Mouse (Mus musculus) adrenal gland, adult 8-10 months (tissue): ENCODE data around the gene Drosha. TPM values are rescaled to one million over a fixed set of nuclear protein-coding genes. Genes with fewer than 3 reads are reported as not detected.

ENCODE experiments used
- DNase-seq: peaks from one replicate; pipeline ENCODE4 v3.0.0; 2022
- total RNA-seq, 4 experiments: library from RNA; stranded (reverse); gene quantifications; 2 replicates each; pipeline ENCODE4 v1.2.4; 2022

Gene Drosha
- total RNA-seq, 4 experiments from 2014 or later = 32.0 to 40.5 (median 38.7) TPM

DNA sequence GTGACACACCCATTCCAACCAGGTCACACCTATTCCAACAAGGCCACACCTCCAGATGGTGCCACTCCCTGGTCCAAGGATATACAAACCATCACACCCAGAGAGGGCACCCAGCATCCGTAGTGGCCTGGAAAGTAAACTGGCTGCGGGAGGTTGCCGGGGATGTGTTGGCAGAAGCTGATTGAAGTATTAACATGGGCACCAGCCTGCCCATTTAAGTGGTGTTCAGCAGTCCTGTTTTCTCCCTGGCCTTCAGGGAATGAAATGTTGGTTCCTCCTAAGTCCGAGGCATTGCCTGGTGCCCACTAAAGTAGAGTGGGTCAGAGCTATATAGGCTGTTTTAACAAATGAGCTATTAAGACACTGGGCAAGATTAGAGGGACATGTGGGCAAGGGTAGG, 8.0 kb downstream of the Drosha start:
- DNase-seq = no peak

DNA sequence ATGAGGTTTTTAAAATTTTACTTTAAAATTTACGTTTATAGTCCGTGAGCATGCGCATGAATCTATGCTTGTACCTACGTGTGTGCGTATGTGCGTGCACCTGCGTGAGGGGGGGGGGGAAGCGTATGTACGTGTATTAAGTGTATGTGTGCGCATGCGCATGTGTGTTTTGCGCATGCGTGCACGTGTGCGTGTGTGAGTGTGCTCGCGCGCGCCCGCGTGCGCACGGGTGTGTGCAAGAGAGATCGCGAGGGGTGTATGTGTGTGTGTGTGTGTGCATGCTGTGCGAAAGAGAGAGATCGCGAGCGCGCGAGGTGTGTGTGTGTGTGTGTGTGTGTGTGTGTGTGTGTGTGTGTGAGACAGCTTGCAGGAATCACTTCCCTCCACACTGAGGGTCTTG, 8.8 kb downstream of the Drosha start:
- DNase-seq = no peak

DNA sequence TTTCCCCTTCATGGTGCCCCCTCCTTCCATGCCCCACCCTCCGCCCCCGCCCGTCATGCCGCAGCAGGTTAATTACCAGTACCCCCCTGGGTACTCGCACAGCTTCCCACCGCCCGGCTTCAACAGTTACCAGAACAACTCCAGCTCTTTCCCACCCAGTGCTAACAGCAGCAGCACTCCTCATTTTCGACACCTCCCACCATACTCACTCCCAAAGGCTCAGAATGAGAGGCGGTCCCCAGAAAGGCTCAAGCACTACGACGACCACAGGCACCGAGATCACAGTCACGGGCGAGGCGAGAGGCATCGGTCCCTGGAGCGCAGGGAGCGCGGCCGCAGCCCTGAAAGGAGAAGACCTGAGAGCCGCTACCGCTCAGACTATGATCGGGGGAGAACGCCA, 9.6 kb downstream of the Drosha start:
- no peak for DNase-seq

DNA sequence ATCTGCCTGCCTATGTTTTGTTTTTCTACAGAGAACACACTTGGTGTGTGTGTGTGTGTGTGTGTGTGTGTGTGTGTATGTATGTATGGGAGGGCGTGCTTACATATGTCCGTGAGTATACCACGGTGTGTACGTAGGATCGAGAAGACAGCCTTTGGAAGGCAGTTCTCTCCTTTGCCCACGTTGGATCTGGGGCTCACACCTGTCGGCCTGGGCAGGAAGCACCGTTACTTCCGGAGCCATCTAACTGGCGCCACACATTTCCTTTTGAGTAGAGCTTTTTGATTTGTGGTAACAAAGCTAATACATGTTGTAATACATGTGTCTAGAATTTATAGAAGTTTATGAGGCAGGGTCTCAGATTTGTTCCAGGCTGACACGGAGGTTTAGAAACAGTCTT, 16.1 kb downstream of the Drosha start:
- DNase-seq = no peak

DNA sequence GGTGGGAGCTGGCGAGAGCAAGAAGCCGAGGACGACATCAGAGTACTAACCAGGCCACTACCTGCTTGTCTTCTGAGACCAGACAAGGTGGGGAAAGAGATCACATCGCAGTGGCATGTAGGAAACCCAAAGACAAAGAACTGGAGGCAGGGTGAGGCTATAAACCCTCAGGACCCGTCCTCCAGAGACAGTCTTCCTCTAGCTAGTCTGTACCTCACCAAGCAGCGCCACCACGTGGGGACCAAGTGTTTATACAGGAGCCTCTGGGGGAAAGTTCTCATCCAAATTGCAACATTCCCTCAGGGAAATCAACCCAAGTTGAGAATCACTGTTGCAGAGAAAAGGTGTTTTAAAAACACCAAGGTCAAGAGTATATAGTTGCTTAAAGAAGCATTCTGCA, 18.2 kb downstream of the Drosha start:
- DNase-seq = no peak

DNA sequence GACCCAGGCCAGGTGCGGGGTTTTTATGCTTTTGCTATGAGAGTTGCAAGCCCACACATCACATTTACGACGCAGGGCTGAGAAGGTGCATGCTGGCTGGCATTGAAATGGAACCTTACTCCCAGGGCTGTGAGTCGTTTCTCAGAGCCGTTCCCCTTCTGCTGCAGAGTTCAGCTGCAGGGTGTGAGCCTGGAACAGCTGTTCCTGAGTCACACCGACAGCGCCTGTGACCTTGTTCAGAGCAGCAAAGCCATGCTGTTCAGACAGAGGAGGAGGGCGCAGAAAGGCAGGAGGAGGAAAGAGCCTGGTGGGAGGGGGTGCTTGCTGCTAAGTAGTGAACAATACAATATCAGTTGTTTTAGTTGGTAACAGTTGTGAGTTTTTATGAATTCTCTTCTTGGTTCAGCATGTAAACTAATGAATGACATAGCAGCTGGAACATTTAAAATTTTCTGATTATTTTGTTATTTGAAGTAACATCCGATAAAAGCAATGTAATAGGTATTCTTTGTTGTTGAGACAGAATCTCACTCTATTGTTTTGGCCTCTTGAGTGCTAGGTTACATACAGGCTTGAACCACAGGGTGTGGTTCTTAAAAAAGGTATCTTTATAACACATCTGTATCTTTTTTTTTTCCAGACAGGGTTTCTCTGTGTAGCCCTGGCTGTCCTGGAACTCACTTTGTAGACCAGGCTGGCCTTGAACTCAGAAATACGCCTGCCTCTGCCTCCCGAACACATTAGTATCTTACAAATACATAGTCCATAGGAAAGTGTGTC, 23.8 kb downstream of the Drosha start:
- DNase-seq = no peak

DNA sequence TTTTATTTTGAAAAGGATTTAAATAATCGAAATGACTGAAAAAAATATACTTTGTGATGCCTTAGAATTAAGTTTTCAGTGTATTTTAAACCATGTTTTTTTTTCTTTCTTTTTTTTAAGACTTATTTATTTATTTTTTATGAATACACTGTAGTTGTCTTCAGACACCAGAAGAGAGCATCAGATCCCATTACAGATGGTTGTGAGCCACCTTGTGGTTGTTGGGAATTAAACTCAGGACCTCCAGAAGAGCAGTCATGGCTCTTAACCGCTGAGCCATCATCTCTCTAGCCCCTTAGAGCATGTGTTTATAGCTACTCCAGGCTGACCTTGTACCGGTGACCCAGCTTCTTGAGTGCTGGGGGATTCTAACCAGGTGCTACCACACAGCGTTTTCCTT, 24.8 kb downstream of the Drosha start:
- DNase-seq = no peak

DNA sequence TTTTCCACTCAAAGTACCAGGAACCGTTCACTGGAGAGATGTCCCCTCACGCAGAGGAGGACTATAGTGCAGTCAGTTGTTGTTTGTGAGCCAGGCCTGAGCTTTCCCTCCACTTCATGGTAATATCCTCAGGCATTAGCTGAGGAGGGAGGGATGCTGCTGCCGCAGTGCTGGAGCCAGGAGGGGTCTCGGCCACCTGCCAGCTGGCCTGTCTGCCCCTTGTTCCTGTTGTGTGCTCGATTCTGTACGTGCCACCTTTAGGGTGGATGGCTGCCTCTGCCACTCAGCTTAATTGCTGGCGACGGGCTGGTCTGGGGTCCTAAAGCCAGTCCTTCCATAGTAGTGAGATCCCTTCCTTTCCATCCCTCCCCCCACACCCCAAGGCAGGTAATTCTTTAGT, 28.9 kb downstream of the Drosha start:
- no peak for DNase-seq

DNA sequence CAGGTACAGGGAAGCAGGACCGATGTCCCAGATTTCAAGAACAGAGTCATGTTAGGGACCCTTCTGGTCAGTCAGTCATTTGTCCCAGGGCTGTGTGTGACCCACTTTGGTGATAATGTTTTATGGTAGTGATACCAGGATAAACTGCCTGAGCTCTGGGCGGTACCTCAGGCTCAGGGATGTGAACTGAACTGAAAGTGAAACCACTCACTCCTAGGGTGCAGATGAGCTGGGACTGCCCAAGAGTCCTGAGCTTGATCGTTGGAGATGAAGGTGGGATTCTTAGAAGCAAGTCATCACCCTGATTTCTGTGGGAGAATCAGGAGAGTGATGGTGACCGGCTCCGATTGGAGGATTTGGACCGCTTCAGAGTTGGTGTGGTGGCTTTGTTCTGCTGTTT, 32.2 kb downstream of the Drosha start:
- no peak for DNase-seq

DNA sequence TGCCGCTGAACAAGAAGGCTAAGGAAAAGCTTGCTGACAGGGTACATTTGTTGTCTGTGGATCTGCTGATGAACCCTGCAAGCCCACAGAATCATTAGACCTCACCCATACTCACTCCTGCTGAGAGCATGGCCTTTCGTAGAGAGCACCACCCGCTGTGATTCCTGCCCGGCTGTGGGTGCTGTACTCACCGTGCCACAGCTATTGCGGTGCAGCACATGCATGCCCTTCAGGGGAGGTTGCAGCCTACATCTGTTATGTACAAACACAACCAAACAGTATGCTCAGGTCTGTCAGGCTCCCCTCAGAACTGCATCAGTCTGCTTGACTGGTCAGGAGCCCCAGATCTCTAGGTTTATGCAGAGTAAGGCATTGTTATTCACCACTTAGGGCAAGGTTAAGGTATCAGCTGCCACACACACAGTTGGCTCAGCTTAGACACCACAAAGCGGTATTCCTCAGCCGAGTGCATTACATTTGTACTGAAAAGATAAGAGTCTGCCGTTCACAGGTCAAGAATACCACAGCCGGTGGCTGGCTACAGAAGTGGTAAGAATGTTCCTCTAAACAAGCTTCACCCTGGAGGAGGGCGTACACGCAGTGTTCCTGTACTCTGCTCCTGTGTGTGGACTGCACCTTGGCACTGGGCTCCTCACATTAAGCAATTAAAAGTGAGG, 33.4 kb downstream of the Drosha start:
- DNase-seq = no peak

DNA sequence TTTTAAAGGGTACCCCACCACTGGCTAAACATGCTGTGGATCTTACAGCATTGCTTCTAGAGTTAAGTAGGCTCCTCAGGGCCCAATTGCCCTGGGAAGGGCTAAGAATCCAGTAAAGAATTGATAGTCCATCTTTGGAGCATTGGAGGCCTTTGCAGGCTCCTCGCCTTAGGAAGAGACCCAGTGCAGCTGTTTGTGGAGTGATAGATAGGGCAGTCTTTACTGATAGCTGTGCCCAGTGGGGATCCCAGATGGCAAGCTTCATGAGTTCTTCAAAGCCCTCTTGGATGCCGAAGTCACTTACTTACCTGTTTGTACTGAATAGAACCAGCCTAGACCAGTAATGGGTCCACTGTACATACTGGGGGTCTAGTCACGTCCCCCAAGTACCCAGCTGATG, 34.0 kb downstream of the Drosha start:
- no peak for DNase-seq

DNA sequence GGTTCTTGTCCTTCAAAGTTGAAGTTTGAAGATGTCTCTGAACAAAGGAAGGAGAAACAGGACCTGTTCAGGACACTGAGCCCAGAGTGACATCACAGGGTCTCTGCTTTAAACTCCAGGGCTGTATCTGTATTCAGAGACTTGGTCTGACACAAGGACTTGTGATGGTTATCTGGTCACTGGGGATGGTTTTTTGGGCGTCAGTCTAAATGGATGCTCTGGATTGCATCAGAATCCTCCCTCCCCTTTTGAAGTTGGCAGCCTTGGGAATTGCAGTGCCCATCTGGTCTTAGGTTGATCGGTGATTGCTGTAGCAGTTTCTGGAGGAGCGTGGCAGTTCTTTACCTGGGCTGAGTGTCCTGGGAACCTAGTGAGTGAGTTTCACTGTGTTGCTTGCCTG, 37.4 kb downstream of the Drosha start:
- no peak for DNase-seq

DNA sequence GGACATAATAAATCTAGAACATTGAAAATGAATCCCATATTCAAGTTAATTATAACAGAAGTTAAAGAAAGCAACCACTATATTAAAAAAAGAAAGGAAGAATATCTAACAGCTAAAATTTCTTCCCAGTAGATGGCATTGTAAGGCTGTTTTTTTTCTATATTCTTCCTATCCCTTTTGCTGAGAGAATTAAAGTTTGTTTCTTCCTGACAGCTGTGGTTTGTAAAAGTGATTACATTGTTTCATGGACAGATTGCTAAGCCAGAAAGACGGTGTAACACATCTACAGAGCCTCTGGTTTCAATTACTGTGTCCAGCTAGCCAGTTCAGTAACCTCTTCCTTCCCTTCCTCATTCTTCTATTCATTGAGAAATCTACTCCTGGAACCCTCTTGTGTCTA, 39.1 kb downstream of the Drosha start:
- no peak for DNase-seq

DNA sequence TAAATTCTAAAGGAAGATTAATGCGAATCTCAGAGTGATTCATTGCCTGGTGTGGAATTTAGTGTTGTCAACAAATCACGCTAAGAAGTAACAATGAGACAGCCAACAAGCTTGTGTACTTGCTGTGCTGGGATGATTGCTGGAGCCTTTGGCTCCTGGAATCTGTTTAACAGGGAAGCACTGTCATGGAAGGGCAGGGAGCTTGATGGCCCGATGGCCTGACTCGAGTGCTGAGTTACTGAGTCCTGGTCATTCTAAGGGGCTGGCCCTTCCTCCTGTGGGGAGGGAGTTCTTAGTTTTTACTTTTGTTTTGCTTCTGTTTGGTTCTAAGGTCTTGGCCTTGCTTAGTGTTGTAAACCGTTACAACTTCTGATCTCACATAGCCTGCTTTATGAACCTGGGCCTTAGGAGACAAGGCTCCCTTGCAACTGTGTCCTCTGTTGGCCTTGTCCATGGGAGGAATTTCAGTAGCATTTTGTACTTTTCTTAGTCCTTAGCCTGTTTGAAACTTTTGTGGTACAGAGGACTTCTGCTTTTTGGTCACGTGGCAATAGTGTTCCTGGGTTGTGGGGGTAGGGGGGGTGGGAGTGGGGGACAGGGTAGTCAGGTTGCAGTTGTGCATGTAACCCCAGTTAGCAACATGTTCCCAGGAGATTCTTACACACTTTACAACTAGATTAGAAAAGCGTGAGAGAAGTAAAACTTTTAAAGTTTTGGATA, 41.1 kb downstream of the Drosha start:
- DNase-seq = no peak

DNA sequence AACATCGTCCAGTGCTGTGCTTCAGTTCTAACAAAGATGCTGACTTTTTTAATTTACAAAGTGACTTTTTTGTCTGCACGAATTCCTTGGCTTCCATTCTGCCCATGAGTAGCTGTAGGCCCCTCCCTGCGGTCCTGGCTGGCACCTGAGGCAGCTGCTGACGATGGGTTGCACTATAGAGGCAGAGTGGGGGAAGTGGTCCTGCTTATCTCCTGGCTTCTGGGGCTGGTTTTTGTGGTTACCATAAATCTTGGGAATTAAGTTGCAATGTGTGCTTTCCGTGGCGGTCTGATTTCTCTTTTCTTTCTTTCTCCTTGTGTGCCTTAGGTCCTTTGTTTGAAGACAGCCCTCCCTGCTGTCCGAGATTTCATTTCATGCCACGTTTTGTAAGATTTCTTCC, 42.7 kb downstream of the Drosha start:
- no peak for DNase-seq

DNA sequence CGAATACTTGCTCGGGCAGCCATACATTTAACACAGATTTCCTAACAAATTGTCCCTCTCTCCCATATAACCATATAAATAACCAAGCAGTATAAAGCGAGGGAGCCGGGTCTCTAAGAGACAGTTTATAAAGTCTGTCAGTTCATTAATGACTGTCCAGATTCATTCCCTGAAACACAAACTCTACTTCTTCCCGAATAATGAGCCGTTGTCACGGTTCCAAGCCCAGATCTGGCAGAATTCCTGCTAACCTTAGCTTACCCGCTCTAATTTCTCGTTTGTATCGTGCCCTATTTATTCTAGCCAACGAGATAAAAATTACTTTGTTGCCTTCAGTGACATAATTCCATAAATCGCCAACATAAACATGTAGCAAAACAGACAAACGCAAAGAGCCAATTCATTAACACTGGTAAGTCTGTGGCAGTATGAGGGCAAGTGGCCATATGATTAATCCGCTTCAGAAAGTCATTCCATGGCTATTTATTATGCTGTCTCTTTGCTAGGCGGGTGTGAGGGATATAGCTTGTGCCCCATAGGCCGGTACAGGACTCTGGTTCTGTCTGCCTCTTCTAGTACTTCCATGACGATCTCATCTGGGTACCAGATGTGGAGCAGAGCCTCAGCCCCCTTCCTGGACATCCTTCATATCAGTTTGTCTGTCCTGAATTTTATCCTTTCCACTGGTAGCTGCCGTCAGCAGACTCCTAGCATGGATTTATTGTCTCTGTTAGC, 51.0 kb downstream of the Drosha start:
- DNase-seq = no peak

DNA sequence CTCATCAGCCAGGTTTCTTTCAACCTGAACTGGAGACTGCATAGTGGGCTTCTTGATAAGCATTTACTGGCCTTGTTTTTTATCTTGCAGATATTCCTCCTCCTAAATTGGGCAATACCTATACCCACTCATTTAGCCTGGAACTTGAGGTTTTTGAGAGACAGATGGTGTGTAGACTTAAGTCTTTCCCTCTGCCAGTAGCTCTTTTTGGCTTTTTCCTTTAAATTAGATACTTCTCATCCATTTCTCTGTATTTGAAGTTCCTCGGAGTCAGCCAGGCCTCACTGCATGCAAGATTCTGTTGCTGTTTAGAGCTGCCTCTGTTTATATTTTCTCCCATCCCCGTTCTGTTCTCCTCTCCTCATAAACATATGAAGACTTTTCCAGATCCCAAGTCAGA, 51.7 kb downstream of the Drosha start:
- DNase-seq = no peak

DNA sequence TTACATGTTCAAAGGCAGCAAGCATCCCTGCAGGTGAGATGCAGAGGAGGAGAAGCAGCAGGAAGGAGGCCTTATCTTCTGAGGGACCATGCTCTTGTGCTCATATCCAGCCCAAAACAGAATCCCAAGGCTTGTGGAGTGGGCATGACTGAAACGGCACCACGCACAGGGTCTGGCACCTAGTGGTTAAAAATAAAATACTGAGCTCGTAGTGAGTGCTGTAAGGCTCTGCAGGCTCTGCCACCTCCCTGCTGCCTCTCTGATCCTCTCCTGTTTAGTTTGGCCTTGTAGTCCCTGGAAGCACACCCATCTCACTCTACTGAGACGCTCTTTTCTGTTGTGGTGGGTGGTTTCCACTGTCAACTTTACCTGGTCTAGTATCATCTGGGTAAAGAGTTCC, 52.3 kb downstream of the Drosha start:
- no peak for DNase-seq

DNA sequence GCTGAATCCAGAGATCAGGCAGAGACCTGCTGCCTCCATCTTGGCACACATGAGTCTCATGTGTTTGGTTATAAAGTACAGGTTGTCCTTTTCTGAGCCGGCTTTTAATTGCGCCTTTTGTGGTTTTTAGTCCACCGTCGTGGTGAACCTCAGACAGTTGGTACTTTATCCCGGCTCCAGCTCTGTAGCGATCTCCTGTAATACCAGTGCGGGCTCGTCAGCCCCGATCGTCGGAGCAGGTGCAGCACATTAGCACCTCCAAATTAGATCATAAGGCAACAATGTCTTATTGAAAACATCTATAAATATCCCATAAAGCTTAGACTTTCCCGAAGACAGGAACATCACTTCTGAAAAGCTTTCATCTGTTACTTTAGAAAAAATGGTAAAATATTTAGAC, 53.3 kb downstream of the Drosha start:
- no peak for DNase-seq

DNA sequence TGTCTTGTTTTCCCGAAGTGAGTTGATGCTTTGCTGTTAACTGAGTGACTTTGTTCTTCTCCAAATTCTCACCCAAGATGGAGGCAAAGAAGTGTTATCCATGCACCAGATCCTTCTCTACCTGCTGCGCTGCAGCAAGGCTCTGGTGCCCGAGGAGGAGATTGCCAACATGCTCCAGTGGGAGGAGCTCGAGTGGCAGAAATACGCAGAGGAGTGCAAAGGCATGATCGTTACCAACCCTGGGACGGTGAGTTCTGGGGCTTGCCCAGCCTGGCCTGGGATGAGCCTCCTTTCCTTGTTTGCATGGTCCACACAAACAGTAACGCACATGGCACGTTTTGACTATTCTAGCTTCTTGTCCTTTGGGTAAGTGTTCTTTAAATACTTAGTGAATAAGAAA, 54.0 kb downstream of the Drosha start:
- no peak for DNase-seq

DNA sequence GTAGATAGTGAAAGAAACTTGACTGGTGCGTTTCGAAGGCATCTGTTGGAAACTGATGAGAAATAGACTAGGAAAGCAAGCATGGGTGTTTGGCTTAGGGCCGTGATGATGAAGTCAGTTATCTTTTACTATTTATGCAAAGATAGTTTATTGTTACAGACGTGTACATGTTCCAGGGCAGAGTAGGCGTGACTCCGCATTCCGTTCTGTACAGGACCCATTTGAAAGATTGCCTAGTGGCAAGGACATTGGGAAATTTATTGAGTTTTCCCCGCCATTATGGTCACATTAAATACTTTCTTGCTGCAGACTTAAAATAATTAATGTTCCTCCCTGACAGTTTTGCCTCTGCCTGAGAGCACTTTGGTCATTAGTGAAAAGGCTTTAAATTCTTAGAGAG, 55.3 kb downstream of the Drosha start:
- no peak for DNase-seq

DNA sequence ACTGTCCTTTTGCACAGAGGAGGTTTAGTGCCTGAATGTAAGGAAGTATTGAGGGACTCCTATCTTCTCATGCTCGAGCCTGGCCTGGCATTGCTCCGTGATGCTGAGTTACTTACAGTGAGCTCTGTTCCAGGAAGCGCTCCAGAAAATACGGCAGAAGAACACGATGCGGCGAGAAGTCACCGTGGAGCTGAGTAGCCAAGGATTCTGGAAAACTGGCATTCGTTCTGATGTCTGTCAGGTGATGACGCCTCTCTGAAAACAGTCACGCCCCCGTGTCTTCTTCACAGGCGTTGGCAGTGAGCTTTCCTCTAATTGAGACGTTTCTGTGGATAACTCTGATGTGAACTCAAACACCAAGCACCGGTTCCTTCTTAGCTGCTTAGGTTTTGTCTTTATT, 60.2 kb downstream of the Drosha start:
- DNase-seq = no peak

DNA sequence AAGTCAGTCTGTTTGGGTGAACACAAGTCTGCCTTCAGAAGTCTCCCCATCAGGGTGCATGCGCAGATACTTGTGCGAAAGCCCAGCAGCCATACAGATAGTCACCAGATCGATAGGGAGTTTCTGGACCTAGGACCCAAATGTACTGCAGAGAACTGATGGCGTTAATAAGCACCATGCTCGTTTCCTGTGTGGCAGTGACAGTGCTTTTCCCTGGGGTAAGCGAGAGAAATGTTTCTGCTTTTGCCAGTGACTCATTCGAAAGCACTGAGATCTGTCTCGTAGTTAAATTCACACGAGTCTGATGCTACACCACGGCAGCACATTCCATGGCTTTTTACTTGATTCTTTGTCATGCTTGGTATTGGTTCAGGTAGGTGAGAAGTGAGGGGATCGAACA, 60.7 kb downstream of the Drosha start:
- no peak for DNase-seq
